Mouse (Mus musculus): ENCODE data around the gene Gns. TPM values are rescaled to one million over a fixed set of nuclear protein-coding genes. Genes with fewer than 3 reads are reported as not detected.

Gns gene
- polyA plus RNA-seq, 1 experiment from 2014 or later = 36.9 TPM

DNA sequence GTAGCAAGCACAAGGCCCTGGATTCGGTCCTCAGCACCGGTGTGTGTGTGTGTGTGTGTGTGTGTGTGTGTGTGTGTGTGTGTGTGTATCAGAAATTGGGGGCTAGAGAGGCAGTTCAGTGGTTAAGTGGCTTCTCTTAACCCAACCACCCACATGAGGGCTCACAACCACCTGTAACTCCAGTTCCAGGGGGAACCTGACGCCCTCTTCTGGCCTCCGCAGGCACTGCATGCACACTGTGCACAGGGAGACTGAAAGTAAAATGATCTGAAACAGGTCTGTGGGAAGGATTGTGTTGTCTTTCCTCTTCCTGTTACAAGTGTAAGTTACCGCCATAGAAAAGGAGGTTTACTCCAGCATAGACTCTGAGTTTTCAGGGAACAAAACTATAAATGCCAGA lies 62.2 kb downstream of the Gns start:
- Histone ChIP-seq H3K4me1 (replicated peaks) (peaks cover 25% of the 10 kb centered on the region), H3K9ac (replicated peaks) (no peak overlapping the region), H3K27ac (no peak overlapping the region), H3K4me2 (replicated peaks) (no peak overlapping the region), H3K36me3 (no peaks in the 10 kb centered on the region), H3K27me3 (0 out of 2 replicates have a peak, but pooled peaks cover 2% of the 10 kb centered on the region), H3K4me3 (replicated peaks) (no peak overlapping the region), H3K9me3 (no peaks in the 10 kb centered on the region)
- 64% methylated on average over 5 of the region's 5 CpGs for WGBS
- ATAC-seq = no peak

DNA sequence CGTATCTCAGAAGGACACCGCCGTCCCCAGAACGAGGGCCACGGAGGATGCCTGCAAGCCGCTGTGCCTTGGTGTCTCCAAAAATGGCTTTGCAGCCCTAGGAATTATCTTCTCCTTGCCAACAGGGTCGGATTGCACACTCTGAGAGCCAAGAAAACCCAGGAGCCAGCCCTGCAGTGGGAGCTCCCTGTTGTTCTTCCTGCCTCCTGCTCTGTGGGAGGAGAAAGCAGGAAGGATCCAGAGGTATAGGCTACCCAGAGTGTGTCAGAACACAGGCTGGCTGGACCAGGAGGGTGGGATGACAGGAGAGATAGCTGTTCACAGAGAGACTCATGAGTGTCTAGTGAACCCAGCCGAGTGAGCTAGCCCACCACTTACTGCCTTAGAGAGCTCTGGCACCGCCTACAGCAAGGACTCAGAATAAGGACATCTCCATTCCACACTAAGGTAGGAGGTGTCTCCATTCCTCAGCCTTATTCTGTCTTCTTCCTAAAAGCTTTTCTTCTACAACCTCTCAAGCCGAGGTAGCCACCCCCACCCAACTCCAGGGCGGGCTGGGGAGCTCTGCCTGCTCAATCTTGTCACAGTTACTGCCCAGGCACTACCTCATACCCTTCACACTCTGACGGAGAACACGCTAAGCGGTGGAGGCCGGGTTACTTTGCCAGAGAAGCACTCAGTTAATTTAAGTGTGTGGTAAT lies 63.3 kb downstream of the Gns start:
- 0 out of 2 replicates have a peak, but pooled peaks cover 2% of the 10 kb centered on the region for H3K27me3 ChIP-seq
- no peak for ATAC-seq
- H3K4me2 ChIP-seq (replicated peaks) = no peak overlapping the region
- no peak overlapping the region for H3K9ac ChIP-seq (replicated peaks)
- no peak overlapping the region for H3K4me3 ChIP-seq (replicated peaks)
- H3K9me3 ChIP-seq = no peaks in the 10 kb centered on the region
- no peaks in the 10 kb centered on the region for H3K36me3 ChIP-seq
- H3K27ac ChIP-seq = no peak overlapping the region
- WGBS = 83% methylated on average over 15 of the region's 15 CpGs
- peaks cover 35% of the 10 kb centered on the region for H3K4me1 ChIP-seq (replicated peaks)

DNA sequence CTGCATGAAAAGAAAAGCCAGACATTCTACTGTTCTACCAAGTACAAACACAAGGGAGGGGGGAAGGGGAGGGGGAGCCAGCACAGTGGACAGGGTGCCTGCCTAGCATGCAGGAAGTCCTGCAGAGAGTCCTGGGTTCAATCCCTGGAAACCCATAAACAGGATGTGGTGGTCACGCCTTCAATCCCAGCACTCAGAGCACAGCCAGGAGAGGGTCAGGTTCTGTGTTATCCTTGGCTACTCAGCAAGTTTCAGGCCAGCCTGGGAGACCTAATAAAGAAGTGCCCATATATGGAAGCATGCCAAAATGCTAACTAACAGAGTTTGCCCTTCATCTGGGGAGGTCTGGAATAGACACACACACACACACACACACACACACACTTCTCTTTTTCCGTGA lies 64.2 kb downstream of the Gns start:
- Histone ChIP-seq H3K9ac (replicated peaks) (no peak overlapping the region), H3K4me3 (replicated peaks) (no peak overlapping the region), H3K36me3 (no peaks in the 10 kb centered on the region), H3K4me2 (replicated peaks) (no peak overlapping the region), H3K27ac (no peak overlapping the region), H3K27me3 (0 out of 2 replicates have a peak, but pooled peaks cover 2% of the 10 kb centered on the region), H3K4me1 (replicated peaks) (peaks cover 29% of the 10 kb centered on the region), H3K9me3 (no peaks in the 10 kb centered on the region)
- 46% methylated on average over 2 of the region's 2 CpGs for WGBS
- ATAC-seq = peak; percentile 24; the same call in 1 of the 2 replicates

DNA sequence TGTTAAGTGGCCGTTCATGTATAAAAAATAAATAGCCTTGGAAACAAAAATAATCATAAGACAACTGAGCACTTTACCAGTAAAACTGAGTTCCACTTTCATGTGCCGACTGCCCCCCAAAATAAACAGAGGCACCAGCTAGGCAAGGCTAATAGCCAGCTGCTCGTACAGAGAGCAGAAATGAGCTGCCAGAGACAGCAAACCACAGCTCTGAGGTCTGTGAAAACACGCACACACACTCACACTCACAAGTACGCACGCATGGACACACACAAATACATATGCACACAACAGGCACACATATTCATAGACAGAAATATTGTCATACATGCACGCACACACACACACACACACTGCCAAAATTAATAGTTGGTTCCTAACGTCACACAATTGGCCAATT lies 64.7 kb downstream of the Gns start:
- no peak for ATAC-seq
- no peak overlapping the region for H3K4me3 ChIP-seq (replicated peaks)
- H3K9ac ChIP-seq (replicated peaks) = peak overlapping the region; percentile 40; the same call in 1 of the 2 replicates
- WGBS = 68% methylated on average over 8 of the region's 8 CpGs
- no peaks in the 10 kb centered on the region for H3K36me3 ChIP-seq
- no peaks in the 10 kb centered on the region for H3K9me3 ChIP-seq
- H3K4me1 ChIP-seq (replicated peaks) = peaks cover 25% of the 10 kb centered on the region
- H3K4me2 ChIP-seq (replicated peaks) = no peak overlapping the region
- 0 out of 2 replicates have a peak overlapping the region, but pooled peaks have one; percentile 21 for H3K27ac ChIP-seq
- 0 out of 2 replicates have a peak, but pooled peaks cover 4% of the 10 kb centered on the region for H3K27me3 ChIP-seq

DNA sequence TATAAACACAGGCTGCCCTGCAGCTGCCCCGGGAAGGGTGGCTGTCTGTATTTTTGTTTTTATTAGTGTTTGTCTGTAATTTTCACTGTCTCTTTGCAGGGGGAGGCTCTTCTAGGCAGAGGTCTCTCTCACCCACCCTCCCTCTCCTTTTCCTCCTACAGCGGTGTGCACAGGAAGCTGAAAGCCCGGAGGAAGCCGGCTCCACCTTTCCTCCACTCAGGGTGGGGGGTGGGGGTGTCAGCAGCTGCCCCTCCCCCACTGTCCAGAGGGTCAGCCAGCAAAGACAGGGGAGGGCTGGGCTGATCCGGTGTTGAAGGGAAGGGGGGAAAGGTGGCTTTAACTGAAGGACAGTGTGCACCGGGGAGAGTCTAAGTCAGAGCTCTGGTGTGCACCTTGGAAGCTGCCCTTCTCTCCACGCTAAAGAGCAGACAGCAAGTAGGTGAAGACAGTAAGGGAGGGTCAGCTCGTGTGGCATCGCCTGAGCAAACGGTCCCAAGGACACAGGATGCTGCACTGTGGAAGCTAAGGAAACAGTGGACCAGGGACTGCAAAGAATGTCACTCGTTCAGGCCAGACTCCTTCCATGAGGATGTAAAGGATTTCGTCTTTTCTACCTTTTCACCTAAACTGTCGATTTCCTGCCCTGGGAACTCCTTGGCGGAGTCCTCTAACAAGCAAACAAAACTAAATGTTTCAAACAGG lies 65.2 kb downstream of the Gns start:
- Histone ChIP-seq H3K4me3 (replicated peaks) (no peak overlapping the region), H3K9me3 (no peaks in the 10 kb centered on the region), H3K4me1 (replicated peaks) (peaks cover 25% of the 10 kb centered on the region), H3K27ac (peak overlapping the region; percentile 21; the same call in 1 of the 2 replicates), H3K36me3 (no peaks in the 10 kb centered on the region), H3K4me2 (replicated peaks) (no peak overlapping the region), H3K9ac (replicated peaks) (peak overlapping the region; percentile 40; the same call in 1 of the 2 replicates), H3K27me3 (0 out of 2 replicates have a peak, but pooled peaks cover 5% of the 10 kb centered on the region)
- no peak for ATAC-seq
- WGBS = 35% methylated on average over 14 of the region's 14 CpGs

DNA sequence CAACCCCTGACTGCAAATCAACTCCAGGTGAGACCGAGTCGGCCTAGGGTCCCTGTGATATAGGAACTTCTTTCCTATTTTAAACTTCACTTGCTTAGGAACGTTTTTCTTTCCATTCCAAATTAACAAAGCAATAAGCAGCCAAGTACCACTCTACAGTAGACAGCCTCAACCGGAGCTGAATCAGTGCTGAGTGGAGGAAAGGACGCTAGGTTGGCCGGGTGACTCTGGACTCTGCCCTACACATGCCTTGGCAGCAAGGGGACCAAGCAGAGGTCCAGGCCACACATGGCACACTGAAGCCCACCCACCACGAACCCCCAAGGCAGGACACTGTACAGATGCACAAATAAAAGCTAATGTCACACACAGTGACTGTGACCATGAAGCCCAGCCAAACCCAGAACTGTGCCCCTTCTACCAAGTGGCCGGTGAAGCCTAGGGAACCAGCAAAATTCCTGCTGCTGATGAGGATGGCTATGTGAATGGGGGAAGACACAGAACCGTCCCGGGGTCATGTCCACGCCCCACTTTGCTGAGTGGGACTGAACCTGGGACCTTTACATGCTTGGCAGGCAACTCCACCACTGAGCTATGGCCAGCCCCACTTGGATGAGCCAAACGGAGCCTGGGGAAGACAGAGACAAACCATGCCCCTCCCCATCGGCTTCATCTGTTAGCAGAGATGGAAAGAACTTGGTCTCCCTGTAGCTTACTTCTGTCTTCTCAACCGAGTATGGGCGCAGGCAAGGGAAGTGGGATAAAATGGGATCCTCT lies 66.1 kb downstream of the Gns start:
- H3K4me2 ChIP-seq (replicated peaks) = no peak overlapping the region
- no peak overlapping the region for H3K4me3 ChIP-seq (replicated peaks)
- H3K9ac ChIP-seq (replicated peaks) = no peak overlapping the region
- 0 out of 2 replicates have a peak, but pooled peaks cover 5% of the 10 kb centered on the region for H3K27me3 ChIP-seq
- 83% methylated on average over 15 of the region's 15 CpGs for WGBS
- no peak for ATAC-seq
- no peak overlapping the region for H3K27ac ChIP-seq
- H3K9me3 ChIP-seq = no peaks in the 10 kb centered on the region
- peaks cover 25% of the 10 kb centered on the region for H3K4me1 ChIP-seq (replicated peaks)
- no peaks in the 10 kb centered on the region for H3K36me3 ChIP-seq

DNA sequence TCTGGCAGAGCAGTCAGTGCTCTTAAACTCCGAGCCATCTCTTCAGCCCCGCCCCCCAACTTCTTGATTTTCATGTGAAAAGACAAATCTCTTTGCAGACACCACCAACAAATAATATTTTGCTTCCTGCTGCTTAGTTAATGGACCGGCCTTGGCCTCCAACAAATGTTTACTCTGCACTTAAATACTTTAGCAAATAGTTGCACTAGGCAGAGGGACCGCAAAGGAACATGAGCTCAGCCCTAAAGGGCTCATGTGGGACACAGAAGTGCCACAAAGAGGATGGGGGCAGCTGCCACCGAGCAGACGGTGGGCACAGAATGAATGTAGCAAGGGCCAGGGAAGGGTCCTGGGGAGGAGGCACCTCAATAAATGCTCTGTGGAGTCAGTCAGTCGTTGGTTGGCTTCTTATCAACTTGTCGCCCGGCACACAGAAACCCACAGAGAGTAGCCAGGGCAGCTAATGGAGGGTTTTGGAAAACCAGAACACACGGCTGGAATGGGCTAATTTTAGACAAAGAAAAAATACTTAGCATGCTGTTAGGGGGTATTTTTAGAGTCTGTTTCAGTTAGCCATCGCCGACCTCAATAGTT lies 67.2 kb downstream of the Gns start:
- 50% methylated on average over 12 of the region's 12 CpGs for WGBS
- Histone ChIP-seq H3K27me3 (0 out of 2 replicates have a peak, but pooled peaks cover 5% of the 10 kb centered on the region), H3K4me3 (replicated peaks) (no peak overlapping the region), H3K9ac (replicated peaks) (no peak overlapping the region), H3K9me3 (no peaks in the 10 kb centered on the region), H3K36me3 (no peaks in the 10 kb centered on the region), H3K4me1 (replicated peaks) (peaks cover 25% of the 10 kb centered on the region), H3K4me2 (replicated peaks) (no peak overlapping the region), H3K27ac (peak overlapping the region; percentile 62)
- ATAC-seq = no peak

DNA sequence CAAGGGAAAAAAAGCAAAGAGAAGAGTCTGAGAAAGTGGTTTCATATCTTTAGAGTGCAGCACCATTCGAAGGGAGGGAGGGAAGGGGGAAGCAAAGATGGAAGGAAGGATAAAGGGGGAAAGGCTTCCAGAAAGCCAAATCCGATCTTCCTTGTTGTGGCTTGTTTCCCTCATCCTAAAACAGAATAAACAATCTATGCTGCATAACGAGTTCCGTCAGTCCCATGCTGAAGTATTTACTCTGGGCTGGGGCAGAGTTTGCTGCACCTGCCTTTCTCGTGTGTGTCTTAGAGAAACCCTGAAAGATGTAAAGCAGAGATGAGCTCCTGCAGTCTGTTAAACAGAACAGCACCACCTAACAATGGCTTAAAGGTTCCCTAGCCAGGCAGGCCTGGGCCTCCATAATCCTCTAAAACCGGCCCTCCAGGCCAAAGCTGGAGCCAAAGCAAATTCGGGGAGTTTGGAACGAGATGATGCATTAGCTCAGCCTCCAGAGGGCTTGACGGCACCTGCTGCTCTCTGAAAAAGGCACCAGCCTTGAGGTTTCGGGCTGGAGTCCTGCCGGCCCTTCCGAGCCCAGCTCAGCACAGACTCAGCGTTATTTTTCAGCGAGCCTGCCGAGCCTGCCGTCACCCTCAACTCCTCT lies 67.9 kb downstream of the Gns start:
- Histone ChIP-seq H3K9ac (replicated peaks) (0 out of 2 replicates have a peak overlapping the region, but pooled peaks have one; percentile 12), H3K4me1 (replicated peaks) (peaks cover 25% of the 10 kb centered on the region), H3K27ac (peak overlapping the region; percentile 62), H3K4me2 (replicated peaks) (peak overlapping the region; percentile 20; the same call in 1 of the 2 replicates), H3K36me3 (no peaks in the 10 kb centered on the region), H3K27me3 (0 out of 2 replicates have a peak, but pooled peaks cover 5% of the 10 kb centered on the region), H3K9me3 (no peaks in the 10 kb centered on the region), H3K4me3 (replicated peaks) (no peak overlapping the region)
- peak; percentile 37 for ATAC-seq
- 14% methylated on average over 16 of the region's 16 CpGs for WGBS

DNA sequence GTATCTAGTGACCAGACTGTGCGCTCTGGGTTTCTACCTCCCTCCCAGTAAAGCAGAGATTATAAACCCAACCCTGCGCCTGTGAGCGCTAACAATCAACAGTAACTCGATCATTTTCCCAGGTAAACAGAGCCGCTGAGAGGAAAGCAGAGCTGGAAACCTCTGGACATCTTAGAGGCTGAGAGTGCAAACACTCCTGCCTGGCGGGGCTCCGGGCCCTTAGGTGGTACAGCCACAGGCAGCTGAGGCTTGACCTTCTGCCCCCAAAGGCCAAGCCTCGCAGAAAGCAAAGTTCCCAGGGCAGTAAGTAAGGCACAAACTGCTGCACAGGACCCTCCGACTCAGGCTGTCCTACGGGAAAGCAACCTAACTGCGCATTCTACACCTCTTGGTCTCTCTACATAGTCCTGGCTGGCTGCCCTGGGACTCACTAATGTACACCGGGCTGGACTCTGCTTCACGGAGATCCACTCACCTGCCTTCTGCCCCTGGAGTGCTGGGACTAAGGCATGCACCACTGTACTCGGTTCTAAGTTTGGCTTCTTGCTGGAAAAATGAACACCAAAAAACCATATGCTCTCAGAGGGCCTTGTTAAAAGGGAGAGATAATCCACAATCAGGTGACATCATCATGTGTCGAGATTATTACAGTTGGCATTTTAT lies 69.7 kb downstream of the Gns start:
- Histone ChIP-seq H3K9ac (replicated peaks) (no peak overlapping the region), H3K9me3 (no peaks in the 10 kb centered on the region), H3K36me3 (no peaks in the 10 kb centered on the region), H3K4me1 (replicated peaks) (peaks cover 24% of the 10 kb centered on the region), H3K27ac (no peak overlapping the region), H3K4me2 (replicated peaks) (no peak overlapping the region), H3K27me3 (0 out of 2 replicates have a peak, but pooled peaks cover 5% of the 10 kb centered on the region), H3K4me3 (replicated peaks) (no peak overlapping the region)
- 75% methylated on average over 15 of the region's 15 CpGs for WGBS
- no peak for ATAC-seq

DNA sequence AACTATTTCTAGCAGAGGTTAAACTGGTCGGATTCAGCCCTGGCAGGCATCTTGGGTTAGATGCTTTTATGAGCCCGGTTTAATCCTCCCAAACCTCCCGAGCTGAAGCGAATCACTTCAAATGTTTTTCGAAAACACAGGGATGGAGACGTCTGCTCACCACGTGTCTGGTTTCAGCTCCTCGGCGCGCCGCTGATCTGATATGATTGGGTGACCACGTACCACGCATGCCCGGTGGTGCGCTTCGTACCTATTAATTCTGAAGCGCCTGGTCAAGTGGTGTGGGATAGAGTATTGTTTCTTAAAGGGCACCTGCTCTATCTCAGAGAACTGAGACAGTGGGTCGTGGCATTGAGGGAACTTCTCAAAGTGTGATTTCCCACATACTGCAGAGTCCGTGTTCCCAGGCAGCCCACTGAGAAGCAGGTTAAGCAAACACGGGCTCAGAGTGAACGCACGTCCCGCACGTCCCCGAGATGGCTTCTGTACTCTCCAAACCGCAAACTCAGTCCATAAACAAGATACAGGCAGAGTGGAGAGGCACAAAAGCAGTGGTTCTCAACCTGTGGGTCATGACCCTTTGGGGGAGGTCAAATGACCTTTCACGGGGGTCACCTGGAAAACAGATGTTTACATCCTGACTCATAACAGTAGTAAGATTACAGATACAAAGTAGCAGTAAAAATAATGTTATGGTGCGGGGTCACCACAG lies 70.8 kb downstream of the Gns start:
- no peaks in the 10 kb centered on the region for H3K9me3 ChIP-seq
- 0 out of 2 replicates have a peak, but pooled peaks cover 5% of the 10 kb centered on the region for H3K27me3 ChIP-seq
- H3K4me2 ChIP-seq (replicated peaks) = no peak overlapping the region
- H3K4me1 ChIP-seq (replicated peaks) = peaks cover 13% of the 10 kb centered on the region
- H3K4me3 ChIP-seq (replicated peaks) = no peak overlapping the region
- no peaks in the 10 kb centered on the region for H3K36me3 ChIP-seq
- H3K9ac ChIP-seq (replicated peaks) = no peak overlapping the region
- WGBS = 69% methylated on average over 28 of the region's 28 CpGs
- ATAC-seq = no peak
- H3K27ac ChIP-seq = no peak overlapping the region

All from midbrain, embryonic 13.5 days (tissue).